Mouse (Mus musculus) thymus, adult 2 months (tissue): ENCODE data around the gene Ttc13. TPM values are rescaled to one million over a fixed set of nuclear protein-coding genes. Genes with fewer than 3 reads are reported as not detected.

Source experiments
- DNase-seq: peaks from one replicate; pipeline ENCODE4 v3.0.0; 2021
- H3K27ac ChIP-seq: fragments of 200-500 bp; 2 replicates; pipeline ENCODE4 v1.5.1; 2012; ENCODE audit warnings: low read length, control low read depth; ENCODE audit not compliant: control insufficient read depth, insufficient read depth
- H3K27me3 ChIP-seq: fragments of 200-500 bp; 2 replicates; pipeline ENCODE4 v1.6.1; 2012; ENCODE audit warnings: mild to moderate bottlenecking, low read length, moderate library complexity, mixed read lengths; ENCODE audit not compliant: control insufficient read depth, insufficient read depth
- H3K36me3 ChIP-seq: fragments of 200-500 bp; 2 replicates; pipeline ENCODE4 v1.6.1; 2012; ENCODE audit warnings: mild to moderate bottlenecking, low read length, moderate library complexity; ENCODE audit not compliant: control insufficient read depth, insufficient read depth
- H3K4me1 ChIP-seq: fragments of 200-500 bp; replicated peaks from 2 replicates; pipeline ENCODE4 v1.6.1; 2012; ENCODE audit warnings: low read length; ENCODE audit not compliant: control insufficient read depth, insufficient read depth
- H3K4me3 ChIP-seq: fragments of 200-500 bp; 2 replicates; pipeline ENCODE4 v1.5.1; 2012; ENCODE audit warnings: mild to moderate bottlenecking, low read length, control low read depth, moderate library complexity; ENCODE audit not compliant: control insufficient read depth, insufficient read depth
- CTCF ChIP-seq: fragments of 200-500 bp; IDR thresholded peaks from 2 replicates; pipeline ENCODE4 v1.5.1; 2012; ENCODE audit warnings: mild to moderate bottlenecking, control low read depth, low read length, moderate library complexity, borderline replicate concordance; ENCODE audit not compliant: control insufficient read depth, poor library complexity, insufficient read depth; ENCODE audit errors: extremely low read depth
- POLR2A ChIP-seq: fragments of 200-500 bp; IDR thresholded peaks from 2 replicates; pipeline ENCODE4 v1.6.1; 2012; ENCODE audit warnings: mild to moderate bottlenecking, low read length, control low read depth, moderate library complexity; ENCODE audit not compliant: control insufficient read depth, poor library complexity, insufficient read depth; ENCODE audit errors: extremely low read depth
- WGBS: fragments of 180-500 bp; shearing (Covaris S2); methylation state at CpG from one replicate; pipeline ENCODE4 v1.1.7; 2018; 5-methylcytosine and 5-hydroxymethylcytosine counted together
- polyA plus RNA-seq: library from polyadenylated mRNA; depleted of rRNA; stranded (reverse); fragments of >200 nt; gene quantifications from 2 replicates; pipeline ENCODE4 v1.2.3, GENCODE M21; 2012; rRNA removed

Gene Ttc13
- polyA plus RNA-seq: 49.8 and 53.2 TPM in 2 replicates

DNA sequence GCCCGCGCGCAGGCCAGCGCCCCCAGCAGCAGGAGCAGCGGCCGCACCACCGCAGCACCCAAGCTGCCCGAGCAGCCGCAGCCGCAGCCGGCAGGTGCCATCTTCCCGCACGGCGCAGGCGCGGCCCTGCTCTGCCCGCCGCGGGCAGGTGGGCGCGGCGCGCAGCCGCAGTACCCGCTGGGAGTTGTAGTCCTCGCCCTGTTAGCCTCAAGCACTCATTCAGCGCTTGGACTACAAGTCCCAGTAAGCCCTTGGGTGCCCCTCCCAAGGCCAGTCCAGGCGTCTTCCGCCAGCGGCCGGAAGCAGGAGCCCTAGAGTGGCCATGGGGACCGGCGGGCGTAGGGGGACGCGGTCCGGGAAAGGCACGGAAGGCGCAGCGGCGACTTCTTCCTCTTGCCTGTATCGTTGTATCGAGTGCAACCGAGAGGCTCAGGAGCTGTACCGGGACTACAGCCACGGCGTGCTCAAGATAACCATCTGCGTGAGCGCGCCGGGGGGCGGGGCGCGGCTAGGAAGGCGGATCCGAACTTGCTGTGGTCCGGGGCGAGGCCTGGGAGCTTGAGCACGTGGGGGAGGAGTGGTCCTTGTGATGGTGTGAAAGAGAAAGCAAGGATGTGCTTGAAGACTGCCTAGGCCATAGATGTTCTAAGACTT is at the start of gene Ttc13, which contains the start of gene Arv1:
Ttc13 (minus strand) TSS at position 122 of the 654 bp plus-strand sequence.
Arv1 (plus strand) TSS at position 278 of the 654 bp plus-strand sequence.
- peak within 1 kb of the TSS; percentile 86 for H3K4me3 ChIP-seq
- no peaks in the 10 kb centered on the region for H3K27me3 ChIP-seq
- DNase-seq: peak; percentile 97
- H3K36me3 ChIP-seq: no peaks in the 10 kb centered on the region; the same call in 1 of the 2 replicates
- no peak within 1 kb of the TSS for H3K27ac ChIP-seq
- peaks cover 17% of the 10 kb centered on the region for H3K4me1 ChIP-seq
- TF ChIP-seq POLR2A: peak; percentile 82
- TF ChIP-seq CTCF: peak; percentile 62; the same call in 1 of the 2 replicates
- under 1% methylated on average over 59 of the region's 59 CpGs for WGBS

DNA sequence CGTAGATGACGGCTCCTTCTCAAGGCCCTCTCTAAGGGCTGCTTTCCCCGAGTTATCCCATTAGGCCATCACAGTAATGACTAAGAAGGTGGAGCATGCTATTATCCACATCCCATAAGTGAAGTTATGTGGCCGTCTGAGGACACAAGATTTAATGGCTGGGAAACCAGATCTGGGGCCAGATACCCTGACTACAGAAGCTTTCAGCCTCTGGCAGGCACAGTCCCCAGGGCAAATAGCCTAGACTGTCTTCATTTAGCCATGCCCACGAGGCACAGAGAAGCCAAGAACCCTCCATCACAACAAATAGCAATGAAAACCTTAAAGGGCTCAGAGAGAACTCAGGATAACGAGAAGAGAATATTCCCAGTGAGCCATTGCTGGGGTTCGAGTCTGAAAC is 41.3 kb upstream of the Ttc13 start:
- DNase-seq: no peak
- TF ChIP-seq CTCF (no peak), POLR2A (no peak)
- Histone ChIP-seq H3K27me3 (no peaks in the 10 kb centered on the region), H3K4me3 (no peak overlapping the region), H3K27ac (no peak overlapping the region), H3K4me1 (no peaks in the 10 kb centered on the region), H3K36me3 (no peaks in the 10 kb centered on the region)
- 83% methylated on average over 7 of the region's 7 CpGs for WGBS

DNA sequence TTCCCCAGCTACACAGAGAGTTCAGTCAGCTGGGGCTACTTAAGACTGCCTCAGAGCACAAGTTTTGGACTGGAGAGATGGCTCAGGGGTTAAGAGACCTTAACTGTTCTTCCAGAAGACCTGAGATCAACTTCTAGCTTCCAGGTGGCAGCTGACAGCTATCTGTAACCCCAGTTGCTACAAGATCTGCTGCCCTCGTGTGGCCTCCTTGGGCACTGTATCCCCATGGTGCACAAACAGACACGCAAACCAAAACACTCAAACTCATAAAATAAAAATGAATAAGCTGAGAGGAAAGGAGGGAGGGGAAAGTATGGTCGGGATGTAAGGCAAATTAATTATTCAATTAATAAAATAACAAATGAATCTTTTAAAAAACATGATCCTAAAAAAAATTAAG is 36.8 kb upstream of the Ttc13 start:
- WGBS: 34% methylated on average over 3 of the region's 3 CpGs
- DNase-seq: peak; percentile 54
- Histone ChIP-seq H3K4me1 (no peaks in the 10 kb centered on the region), H3K4me3 (no peak overlapping the region), H3K36me3 (no peaks in the 10 kb centered on the region), H3K27ac (no peak overlapping the region), H3K27me3 (no peaks in the 10 kb centered on the region; the same call in 1 of the 2 replicates)
- TF ChIP-seq CTCF (no peak; the same call in 1 of the 2 replicates), POLR2A (no peak)

DNA sequence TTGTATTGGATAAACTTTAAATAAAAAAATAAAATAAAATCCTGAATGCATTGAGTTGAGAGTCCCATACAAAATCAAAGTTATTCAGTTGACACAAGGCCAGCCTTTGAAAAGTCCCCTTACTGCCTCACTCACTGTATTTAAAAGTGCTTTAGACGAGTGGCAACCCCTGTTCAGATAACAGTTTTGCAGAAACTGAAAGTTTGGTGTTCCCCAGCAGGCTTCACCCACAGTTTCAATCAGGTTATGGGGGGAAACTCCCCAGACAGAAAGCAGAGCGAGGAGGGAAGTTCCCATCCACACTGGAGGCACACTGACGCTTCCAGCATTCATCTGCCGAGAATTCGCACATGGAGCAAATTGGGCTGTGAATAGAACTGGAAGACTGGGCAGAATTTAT is 34.8 kb upstream of the Ttc13 start:
- H3K27ac ChIP-seq: no peak overlapping the region
- WGBS: 52% methylated on average over 5 of the region's 5 CpGs

DNA sequence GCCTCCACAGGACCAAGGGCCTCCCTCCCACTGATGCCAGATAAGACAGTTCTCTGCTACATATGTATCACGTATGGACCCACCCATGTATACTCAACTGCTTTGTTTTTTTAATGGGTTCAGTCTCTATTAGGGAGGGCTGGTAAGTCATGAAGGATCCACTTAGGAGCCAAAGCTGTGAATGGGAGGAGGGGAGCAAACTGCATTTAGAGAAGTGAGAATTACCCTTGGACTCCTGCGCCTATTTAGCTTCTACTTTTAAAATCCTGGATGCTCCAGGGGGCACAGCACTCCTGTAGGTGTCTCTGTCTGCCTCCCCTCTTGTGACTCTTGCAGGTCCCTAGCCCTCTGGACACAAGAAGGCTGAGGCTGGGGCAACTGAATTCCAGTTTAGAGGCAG is 34.4 kb upstream of the Ttc13 start:
- Histone ChIP-seq H3K27me3 (peaks cover 9% of the 10 kb centered on the region; the same call in 1 of the 2 replicates), H3K4me3 (no peak overlapping the region), H3K36me3 (no peaks in the 10 kb centered on the region), H3K27ac (no peak overlapping the region), H3K4me1 (peaks cover 5% of the 10 kb centered on the region; the same call in 1 of the 2 replicates)
- TF ChIP-seq CTCF (no peak), POLR2A (no peak)
- 76% methylated on average over 2 of the region's 2 CpGs for WGBS
- no peak for DNase-seq

More for the DNA sequence above, 34.8 kb upstream of the Ttc13 start:
- Histone ChIP-seq H3K27me3 (peaks cover 6% of the 10 kb centered on the region; the same call in 1 of the 2 replicates), H3K36me3 (no peaks in the 10 kb centered on the region), H3K4me1 (peaks cover 5% of the 10 kb centered on the region; the same call in 1 of the 2 replicates), H3K4me3 (no peak overlapping the region)
- TF ChIP-seq CTCF (no peak), POLR2A (no peak)
- no peak for DNase-seq

DNA sequence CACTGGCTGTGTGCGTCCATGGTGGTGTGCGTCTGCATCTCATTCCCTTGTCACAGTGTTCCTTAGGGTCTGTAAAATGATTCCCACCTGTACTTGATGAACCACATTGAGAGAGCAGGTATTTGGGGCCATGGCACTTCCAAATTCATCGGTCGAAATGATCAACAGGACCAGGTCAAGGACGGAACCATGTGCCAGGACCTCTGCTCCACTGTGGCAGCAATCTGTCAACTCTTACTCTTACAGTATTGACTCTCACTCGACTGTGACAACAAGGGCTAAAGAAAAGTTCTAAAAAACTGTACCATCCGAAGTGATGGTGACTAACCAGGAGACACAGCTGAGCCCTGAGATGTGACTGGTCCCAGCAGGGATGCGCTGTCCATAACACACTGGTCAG is 33.7 kb upstream of the Ttc13 start:
- H3K4me1 ChIP-seq: peaks cover 5% of the 10 kb centered on the region; the same call in 1 of the 2 replicates
- H3K27me3 ChIP-seq: peaks cover 16% of the 10 kb centered on the region
- 88% methylated on average over 8 of the region's 8 CpGs for WGBS
- TF ChIP-seq CTCF: no peak
- DNase-seq: no peak
- no peak overlapping the region for H3K27ac ChIP-seq
- H3K4me3 ChIP-seq: no peak overlapping the region
- H3K36me3 ChIP-seq: no peaks in the 10 kb centered on the region
